Mouse (Mus musculus): ENCODE results near the gene Igsf9. TPM values are rescaled to one million over a fixed set of nuclear protein-coding genes. Genes with fewer than 3 reads are reported as not detected.

Igsf9 gene
- total RNA-seq, 1 experiment: 45.6 TPM

GRCm38 (mm10) chr1:172514551-172515268, 33.1 kb downstream of the Igsf9 start:
- Histone ChIP-seq H3K4me1 (ENCODE audit: control insufficient read depth in 2 of 2, insufficient read depth in 2 of 2, low read length in 2 of 2, poor library complexity in 1 of 2) (peaks cover 2 to 34% of the 10 kb centered on the region in 2 experiments; a peak in 3 of 4 replicates), H3K9me3 (ENCODE audit: control insufficient read depth, insufficient read depth, low read depth, low read length) (no peaks in the 10 kb centered on the region), H3K4me3 (ENCODE audit: insufficient read depth in 1 of 2, low read depth in 1 of 2, low read length in 2 of 2, poor library complexity in 1 of 2, severe bottlenecking in 1 of 2) (no peak overlapping the region), H3K9ac (ENCODE audit: insufficient read depth, low read depth, low read length, poor library complexity, severe bottlenecking) (peak overlapping the region; percentile 4; the same call in 1 of the 2 replicates), H3K27ac (ENCODE audit: insufficient read depth, low read depth, low read length, poor library complexity, severe bottlenecking) (no peak overlapping the region), H3K36me3 (ENCODE audit: control insufficient read depth, insufficient read depth, low read length, poor library complexity, severe bottlenecking) (no peaks in the 10 kb centered on the region)
- TF ChIP-seq ZNF384 (IDR thresholded peaks at IDR 0.05; ENCODE audit: low read depth, low read length) (0 out of 2 replicates have a peak, but pooled peaks have one; percentile 10), MAFK (IDR thresholded peaks at IDR 0.05; ENCODE audit: insufficient read depth, low read depth, low read length) (no peak)
- DNase-seq (ENCODE audit: low read depth, low spot score): no peak
- in situ Hi-C loops (cut with MboI; ENCODE audit: low sequenced_read_pairs in 2 of 2, unreplicated experiment in 2 of 2): no loop called here

GRCm38 (mm10) chr1:172515396-172515795, 33.8 kb downstream of the Igsf9 start:
- in situ Hi-C loops (cut with MboI; ENCODE audit: low sequenced_read_pairs in 2 of 2, unreplicated experiment in 2 of 2): no loop called here
- no peaks in the 10 kb centered on the region for H3K9me3 ChIP-seq (ENCODE audit: control insufficient read depth, insufficient read depth, low read depth, low read length)
- H3K4me1 ChIP-seq (ENCODE audit: control insufficient read depth in 2 of 2, insufficient read depth in 2 of 2, low read length in 2 of 2, poor library complexity in 1 of 2): peaks cover 4 to 35% of the 10 kb centered on the region in 2 experiments; a peak in 3 of 4 replicates
- DNase-seq (ENCODE audit: low read depth, low spot score): no peak
- peak; percentile 70 for TF ChIP-seq MAFK (IDR thresholded peaks at IDR 0.05; ENCODE audit: insufficient read depth, low read depth, low read length)
- no peak for TF ChIP-seq CHD2 (IDR thresholded peaks at IDR 0.05; ENCODE audit: low read depth, low read length)
- H3K9ac ChIP-seq (ENCODE audit: insufficient read depth, low read depth, low read length, poor library complexity, severe bottlenecking): no peak overlapping the region
- H3K27ac ChIP-seq (ENCODE audit: insufficient read depth, low read depth, low read length, poor library complexity, severe bottlenecking): peak overlapping the region; percentile 14; the same call in 1 of the 2 replicates
- no peaks in the 10 kb centered on the region for H3K36me3 ChIP-seq (ENCODE audit: control insufficient read depth, insufficient read depth, low read length, poor library complexity, severe bottlenecking)
- no peak overlapping the region for H3K4me3 ChIP-seq (ENCODE audit: insufficient read depth in 1 of 2, low read depth in 1 of 2, low read length in 2 of 2, poor library complexity in 1 of 2, severe bottlenecking in 1 of 2)

- in situ Hi-C loops (cut with MboI; ENCODE audit: low sequenced_read_pairs in 2 of 2, unreplicated experiment in 2 of 2): no loop called here
- H3K4me1 ChIP-seq (ENCODE audit: control insufficient read depth in 2 of 2, insufficient read depth in 2 of 2, low read length in 2 of 2, poor library complexity in 1 of 2): peaks cover 4 to 31% of the 10 kb centered on the region in 2 experiments; a peak in 3 of 4 replicates
- TF ChIP-seq ZC3H11A (IDR thresholded peaks at IDR 0.05; ENCODE audit: borderline replicate concordance, low read depth, low read length) (peak; percentile 48; the same call in 1 of the 2 replicates), ZNF384 (IDR thresholded peaks at IDR 0.05; ENCODE audit: low read depth, low read length) (no peak)
Measured at GRCm38 (mm10) chr1:172518013-172518412, 36.4 kb downstream of the Igsf9 start.

GRCm38 (mm10) chr1:172519644-172520043, 38.1 kb downstream of the Igsf9 start:
- Histone ChIP-seq H3K36me3 (ENCODE audit: control insufficient read depth, insufficient read depth, low read length, poor library complexity, severe bottlenecking) (no peaks in the 10 kb centered on the region), H3K27ac (ENCODE audit: insufficient read depth, low read depth, low read length, poor library complexity, severe bottlenecking) (no peak overlapping the region; the same call in 1 of the 2 replicates), H3K4me3 (ENCODE audit: insufficient read depth in 1 of 2, low read depth in 1 of 2, low read length in 2 of 2, poor library complexity in 1 of 2, severe bottlenecking in 1 of 2) (no peak overlapping the region), H3K4me1 (ENCODE audit: control insufficient read depth in 2 of 2, insufficient read depth in 2 of 2, low read length in 2 of 2, poor library complexity in 1 of 2) (peaks cover 1 to 21% of the 10 kb centered on the region in 2 experiments; a peak in 3 of 4 replicates), H3K9me3 (ENCODE audit: control insufficient read depth, insufficient read depth, low read depth, low read length) (no peaks in the 10 kb centered on the region), H3K9ac (ENCODE audit: insufficient read depth, low read depth, low read length, poor library complexity, severe bottlenecking) (no peak overlapping the region)
- TF ChIP-seq ZNF384 (IDR thresholded peaks at IDR 0.05; ENCODE audit: low read depth, low read length) (no peak), CHD2 (IDR thresholded peaks at IDR 0.05; ENCODE audit: low read depth, low read length) (no peak), MAFK (IDR thresholded peaks at IDR 0.05; ENCODE audit: insufficient read depth, low read depth, low read length) (no peak), ZC3H11A (IDR thresholded peaks at IDR 0.05; ENCODE audit: borderline replicate concordance, low read depth, low read length) (no peak), HCFC1 (IDR thresholded peaks at IDR 0.05; ENCODE audit: borderline replicate concordance, insufficient read depth, low read length) (no peak)
- in situ Hi-C loops (cut with MboI; ENCODE audit: low sequenced_read_pairs in 2 of 2, unreplicated experiment in 2 of 2): no loop called here
- DNase-seq (ENCODE audit: low read depth, low spot score): no peak

More at GRCm38 (mm10) chr1:172518013-172518412, 36.4 kb downstream of the Igsf9 start:
- H3K9ac ChIP-seq (ENCODE audit: insufficient read depth, low read depth, low read length, poor library complexity, severe bottlenecking): no peak overlapping the region
- no peaks in the 10 kb centered on the region for H3K9me3 ChIP-seq (ENCODE audit: control insufficient read depth, insufficient read depth, low read depth, low read length)
- DNase-seq (ENCODE audit: low read depth, low spot score): no peak
- H3K27ac ChIP-seq (ENCODE audit: insufficient read depth, low read depth, low read length, poor library complexity, severe bottlenecking): no peak overlapping the region
- no peak overlapping the region for H3K4me3 ChIP-seq (ENCODE audit: insufficient read depth in 1 of 2, low read depth in 1 of 2, low read length in 2 of 2, poor library complexity in 1 of 2, severe bottlenecking in 1 of 2)
- H3K36me3 ChIP-seq (ENCODE audit: control insufficient read depth, insufficient read depth, low read length, poor library complexity, severe bottlenecking): no peaks in the 10 kb centered on the region

All from ES-E14 (cell line).